23 mouse cellular contexts compared by ENCODE assay signal in the genomic region with DNA sequence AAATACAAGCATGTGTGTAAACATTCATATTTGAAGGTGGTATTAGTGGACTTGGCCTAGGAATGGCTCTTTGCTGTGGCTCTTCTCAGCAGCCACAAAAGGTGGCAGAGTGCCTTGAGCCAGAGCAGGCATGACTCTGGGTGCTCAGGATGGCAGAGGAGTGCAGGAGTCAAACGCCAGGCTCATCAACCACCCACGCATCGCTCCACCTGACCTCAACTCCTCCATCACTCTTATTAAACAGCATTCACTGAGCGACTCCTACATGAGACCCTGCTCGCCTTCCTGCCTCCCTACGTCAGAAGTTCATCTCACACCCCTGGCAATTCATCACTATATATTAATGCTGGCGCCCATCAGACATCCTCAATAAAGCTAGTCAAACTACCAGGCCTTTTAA.
DNase-seq lines count a peak whose midpoint lies in the region; ATAC-seq lines count a peak whose summit lies in the region.
"Had no signal": no experiment of that assay in that cellular context is flagged by ENCODE, and none has a peak within 500 bp of the region (broad histone marks: within the 10 kb centered on the region; RNA-seq: fewer than 3 reads in every experiment).

No protein-coding gene starts in this region.

- DNase-seq in cerebellum, adult 8-10 months, result peak; percentile 14
- no peak for DNase-seq in cerebellum, postnatal 10 days
- no peak for DNase-seq in kidney, postnatal 36 days
- DNase-seq in kidney, postnatal 4 days, result peak; percentile 21 to 29
- DNase-seq in kidney, postnatal 25 days, result no peak
- no peak for DNase-seq in spleen, postnatal 14 days (ENCODE audit: low spot score in 2 of 2)
- DNase-seq: adrenal gland, adult 8-10 months; adrenal gland, postnatal 25 days; cerebellum, adult 11 months; cerebellum, postnatal 14 days; forebrain, postnatal 0 days; gastrocnemius, adult 2 months; gastrocnemius, postnatal 14 days; heart, adult 18-20 months; heart, postnatal 14 days; heart, postnatal 4 days had no signal

- H3K36me3 ChIP-seq in kidney, embryonic 15.5 days, result no peaks in the 10 kb centered on the region
- H3K36me3 ChIP-seq: embryonic facial prominence, embryonic 12.5 days; embryonic facial prominence, embryonic 15.5 days; heart, embryonic 13.5 days had no signal

- peaks cover 20% of the 10 kb centered on the region for H3K4me1 ChIP-seq in kidney, embryonic 15.5 days
- H3K4me1 ChIP-seq: embryonic facial prominence, embryonic 15.5 days had no signal

- no peaks in the 10 kb centered on the region for H3K27me3 ChIP-seq in kidney, embryonic 15.5 days
- H3K27me3 ChIP-seq: embryonic facial prominence, embryonic 12.5 days; embryonic facial prominence, embryonic 15.5 days; heart, embryonic 13.5 days had no signal

- no peak overlapping the region for H3K4me3 ChIP-seq in kidney, embryonic 15.5 days (replicated peaks)
- H3K4me3 ChIP-seq: embryonic facial prominence, embryonic 12.5 days; embryonic facial prominence, embryonic 15.5 days; gastrocnemius, adult 2 months; heart, embryonic 13.5 days had no signal

- ATAC-seq in kidney, embryonic 15.5 days (replicated peaks; ENCODE audit: low FRiP score), result peak; percentile 70
- ATAC-seq: forebrain, embryonic 14.5 days; forebrain, postnatal 0 days; hindbrain, postnatal 0 days had no signal

- no peak overlapping the region for H3K4me2 ChIP-seq in kidney, embryonic 15.5 days
- H3K4me2 ChIP-seq: embryonic facial prominence, embryonic 12.5 days; embryonic facial prominence, embryonic 15.5 days; heart, embryonic 13.5 days; hindbrain, embryonic 14.5 days had no signal

- no peaks in the 10 kb centered on the region for H3K9me3 ChIP-seq in kidney, embryonic 15.5 days (replicated peaks)
- H3K9me3 ChIP-seq: embryonic facial prominence, embryonic 12.5 days; embryonic facial prominence, embryonic 15.5 days; heart, embryonic 13.5 days had no signal

- WGBS in kidney, embryonic 15.5 days, result 34% methylated on average over 7 of the region's 7 CpGs

- H3K9ac ChIP-seq in kidney, embryonic 15.5 days, result no peak overlapping the region
- H3K9ac ChIP-seq: embryonic facial prominence, embryonic 12.5 days; embryonic facial prominence, embryonic 15.5 days; forebrain, postnatal 0 days; heart, embryonic 13.5 days; hindbrain, embryonic 14.5 days had no signal

- no peak overlapping the region for H3K27ac ChIP-seq in kidney, embryonic 15.5 days
- H3K27ac ChIP-seq: embryonic facial prominence, embryonic 12.5 days; embryonic facial prominence, embryonic 15.5 days; gastrocnemius, adult 2 months; heart, embryonic 13.5 days; hindbrain, embryonic 14.5 days; hindbrain, postnatal 0 days had no signal

Comparison
In these comparisons a context has a peak if more than half of its experiments do, and no peak if none do; other contexts are left out.
1. DNase-seq: peak in cerebellum, adult 8-10 months (single experiment) and kidney, postnatal 4 days (2 of 2); none in cerebellum, postnatal 10 days (0 of 2), kidney, postnatal 36 days (0 of 2), kidney, postnatal 25 days (0 of 2) and spleen, postnatal 14 days (0 of 2).